Mouse (Mus musculus): ENCODE data around the gene Papss2.
A peak's percentile ranks its signal among the peaks of the same experiment; 100 is the strongest.

Gene Papss2

GRCm38 (mm10) chr19:32595506-32596286 is at the start of gene Papss2:
TSS of gene Papss2 (plus strand) at chr19:32595790.
- peak; percentile 16 for DNase-seq (ENCODE audit: low read depth)

- no peak for DNase-seq (ENCODE audit: low read depth)
Measured at GRCm38 (mm10) chr19:32547396-32547795, 48.2 kb upstream of the Papss2 start.

GRCm38 (mm10) chr19:32548202-32548601 is 47.4 kb upstream of the Papss2 start:
- DNase-seq (ENCODE audit: low read depth): no peak

- DNase-seq (ENCODE audit: low read depth): no peak
Measured at GRCm38 (mm10) chr19:32550446-32550845, 45.1 kb upstream of the Papss2 start.

- no peak for DNase-seq (ENCODE audit: low read depth)
Measured at GRCm38 (mm10) chr19:32551442-32551841, 44.1 kb upstream of the Papss2 start.

GRCm38 (mm10) chr19:32552106-32552505 is 43.5 kb upstream of the Papss2 start:
- no peak for DNase-seq (ENCODE audit: low read depth)

GRCm38 (mm10) chr19:32553310-32553709 is 42.3 kb upstream of the Papss2 start:
- no peak for DNase-seq (ENCODE audit: low read depth)

GRCm38 (mm10) chr19:32555257-32555656 is 40.3 kb upstream of the Papss2 start:
- no peak for DNase-seq (ENCODE audit: low read depth)

GRCm38 (mm10) chr19:32567025-32567424 is 28.6 kb upstream of the Papss2 start:
- DNase-seq (ENCODE audit: low read depth): no peak

GRCm38 (mm10) chr19:32567447-32567846 is 28.1 kb upstream of the Papss2 start:
- DNase-seq (ENCODE audit: low read depth): no peak

GRCm38 (mm10) chr19:32568470-32568869 is 27.1 kb upstream of the Papss2 start:
- no peak for DNase-seq (ENCODE audit: low read depth)

- DNase-seq (ENCODE audit: low read depth): peak; percentile 25
Measured at GRCm38 (mm10) chr19:32568961-32569653, 26.5 kb upstream of the Papss2 start.

GRCm38 (mm10) chr19:32569725-32570124 is 25.9 kb upstream of the Papss2 start:
- peak; percentile 42 for DNase-seq (ENCODE audit: low read depth)

GRCm38 (mm10) chr19:32572191-32572590 is 23.4 kb upstream of the Papss2 start:
- DNase-seq (ENCODE audit: low read depth): no peak

- no peak for DNase-seq (ENCODE audit: low read depth)
Measured at GRCm38 (mm10) chr19:32573259-32573658, 22.3 kb upstream of the Papss2 start.

GRCm38 (mm10) chr19:32574846-32575245 is 20.7 kb upstream of the Papss2 start:
- DNase-seq (ENCODE audit: low read depth): no peak

- DNase-seq (ENCODE audit: low read depth): no peak
Measured at GRCm38 (mm10) chr19:32577749-32578148, 17.8 kb upstream of the Papss2 start.

GRCm38 (mm10) chr19:32583091-32583766 is 12.4 kb upstream of the Papss2 start:
- DNase-seq (ENCODE audit: low read depth): no peak

GRCm38 (mm10) chr19:32587727-32588126 is 7.9 kb upstream of the Papss2 start:
- no peak for DNase-seq (ENCODE audit: low read depth)

- DNase-seq (ENCODE audit: low read depth): no peak
Measured at GRCm38 (mm10) chr19:32592749-32593148, 2.8 kb upstream of the Papss2 start.

GRCm38 (mm10) chr19:32593870-32594269 is 1.7 kb upstream of the Papss2 start:
- peak; percentile 39 for DNase-seq (ENCODE audit: low read depth)

- DNase-seq (ENCODE audit: low read depth): no peak
Measured at GRCm38 (mm10) chr19:32595131-32595505, 472 bp upstream of the Papss2 start.

GRCm38 (mm10) chr19:32599006-32599405 is 3.4 kb downstream of the Papss2 start:
- no peak for DNase-seq (ENCODE audit: low read depth)

Measured in c-Kit-positive CD71-positive TER-119-negative erythroid progenitor cells, embryonic 14.5 days (primary cell).